Mouse (Mus musculus) liver, embryonic 14.5 days (tissue): ENCODE results near the gene Tmem117.

Experiments used
- CTCF ChIP-seq: IDR thresholded peaks from 2 replicates; pipeline ENCODE4 v1.5.1; 2016; ENCODE audit warnings: antibody characterized with exemption, low read depth, control low read depth
- EP300 ChIP-seq: IDR thresholded peaks from 2 replicates; pipeline ENCODE4 v1.6.1; 2016; ENCODE audit warnings: antibody characterized with exemption, low read depth

- TF ChIP-seq CTCF (no peak), EP300 (no peak)
These were observed 516.1 kb downstream of the Tmem117 start for GRCm38 (mm10) chr15:95145118-95145517.
